Comparison of ENCODE assay signal across 9 mouse cellular contexts in genomic region chr4:44577293-44577692, GRCm38 (mm10).
DNase-seq lines count a peak whose midpoint lies in the region; ATAC-seq and TF ChIP-seq lines count a peak whose summit lies in the region.
"Had no signal": no experiment of that assay in that cellular context is flagged by ENCODE, and none has a peak within 500 bp of the region (broad histone marks: within the 10 kb centered on the region; RNA-seq: fewer than 3 reads in every experiment).

No protein-coding gene starts in this region.

- TF ChIP-seq EP300 in heart, adult 2 months (IDR thresholded peaks at IDR 0.05; ENCODE audit: insufficient read depth, low read depth, low read length) = no peak

- no peak overlapping the region for H3K9ac ChIP-seq in heart, adult 2 months (ENCODE audit: low read depth, low read length)
- H3K9ac ChIP-seq: neural tube, embryonic 13.5 days had no signal

- H3K36me3 ChIP-seq in heart, adult 2 months (ENCODE audit: control insufficient read depth, insufficient read depth, low read length) = no peaks in the 10 kb centered on the region
- no peaks in the 10 kb centered on the region for H3K36me3 ChIP-seq in thymus, adult 2 months (ENCODE audit: control insufficient read depth, insufficient read depth, low read length)
- H3K36me3 ChIP-seq: neural tube, embryonic 13.5 days had no signal

- DNase-seq in heart, adult 2 months = peak; percentile 28 to 61
- DNase-seq in heart, adult 11 months = no peak
- peak; percentile 26 for DNase-seq in thymus, adult 2 months
- no peak for DNase-seq in thymus, postnatal 0 days (ENCODE audit: low spot score)
- DNase-seq in cerebellum, adult 8-10 months = peak; percentile 57
- peak; percentile 35 for DNase-seq in kidney, adult 9 months
- DNase-seq in lung, postnatal 4 days = peak; percentile 44 to 49

- no peak for TF ChIP-seq POLR2A in heart, adult 2 months (IDR thresholded peaks at IDR 0.05; ENCODE audit: insufficient read depth, low read depth, low read length)
- no peak for TF ChIP-seq POLR2A in thymus, adult 2 months (IDR thresholded peaks at IDR 0.05; ENCODE audit: control insufficient read depth, extremely low read depth, insufficient read depth, low read length, poor library complexity)

- H3K79me2 ChIP-seq in heart, adult 2 months (replicated peaks; ENCODE audit: control insufficient read depth, insufficient read depth, low read length) = no peaks in the 10 kb centered on the region

- H3K4me3 ChIP-seq in heart, adult 2 months = no peak overlapping the region
- H3K4me3 ChIP-seq in thymus, adult 2 months (ENCODE audit: control insufficient read depth, insufficient read depth, low read length) = no peak overlapping the region
- H3K4me3 ChIP-seq: neural tube, embryonic 13.5 days had no signal

- no peak for ATAC-seq in megakaryocyte, adult 5-6 weeks (ENCODE audit: poor library complexity, severe bottlenecking)

- no peaks in the 10 kb centered on the region for H3K4me1 ChIP-seq in heart, adult 2 months (ENCODE audit: control insufficient read depth, insufficient read depth, low read length)
- H3K4me1 ChIP-seq in thymus, adult 2 months (replicated peaks; ENCODE audit: control insufficient read depth, insufficient read depth, low read length) = no peaks in the 10 kb centered on the region

- intact Hi-C loops in heart, adult 2 months (cut with DNase I) = loop anchor here (1.0 to 5.0 kb wide), 2 partner anchors 92 to 335 kb away; no protein-coding TSS in a partner anchor

- H3K27ac ChIP-seq in heart, adult 2 months = no peak overlapping the region
- no peak overlapping the region for H3K27ac ChIP-seq in thymus, adult 2 months (ENCODE audit: control insufficient read depth, insufficient read depth, low read length)
- H3K27ac ChIP-seq: neural tube, embryonic 13.5 days had no signal

- no peaks in the 10 kb centered on the region for H3K27me3 ChIP-seq in heart, adult 2 months (ENCODE audit: control insufficient read depth, insufficient read depth, low read length)
- H3K27me3 ChIP-seq in thymus, adult 2 months (ENCODE audit: control insufficient read depth, insufficient read depth, low read length) = no peaks in the 10 kb centered on the region

- TF ChIP-seq CTCF in heart, adult 2 months (IDR thresholded peaks at IDR 0.05) = peak; percentile 73
- peak; percentile 26; the same call in 1 of the 2 replicates for TF ChIP-seq CTCF in thymus, adult 2 months (IDR thresholded peaks at IDR 0.05; ENCODE audit: borderline replicate concordance, control insufficient read depth, extremely low read depth, insufficient read depth, low read length, poor library complexity)

- 44% methylated on average over 5 of the region's 5 CpGs for WGBS in heart, adult 2 months
- 46% methylated on average over 5 of the region's 5 CpGs for WGBS in thymus, adult 2 months

Comparison
In these comparisons a context has a peak if more than half of its experiments do, and no peak if none do; other contexts are left out.
1. DNase-seq: peak in heart, adult 2 months (2 of 2), thymus, adult 2 months (single experiment), cerebellum, adult 8-10 months (single experiment), kidney, adult 9 months (single experiment) and lung, postnatal 4 days (2 of 2); none in heart, adult 11 months (single experiment) and thymus, postnatal 0 days (single experiment).